Mouse (Mus musculus): ENCODE data around the gene Rnf223. TPM values are rescaled to one million over a fixed set of nuclear protein-coding genes. Genes with fewer than 3 reads are reported as not detected.
"Not testable (repeated sequence)": the region's sequence is repeated elsewhere in the genome, so short reads cannot be mapped to it uniquely, and the experiment has no call there.

Rnf223 gene
- polyA plus RNA-seq, 1 experiment: 0.85 TPM

DNA sequence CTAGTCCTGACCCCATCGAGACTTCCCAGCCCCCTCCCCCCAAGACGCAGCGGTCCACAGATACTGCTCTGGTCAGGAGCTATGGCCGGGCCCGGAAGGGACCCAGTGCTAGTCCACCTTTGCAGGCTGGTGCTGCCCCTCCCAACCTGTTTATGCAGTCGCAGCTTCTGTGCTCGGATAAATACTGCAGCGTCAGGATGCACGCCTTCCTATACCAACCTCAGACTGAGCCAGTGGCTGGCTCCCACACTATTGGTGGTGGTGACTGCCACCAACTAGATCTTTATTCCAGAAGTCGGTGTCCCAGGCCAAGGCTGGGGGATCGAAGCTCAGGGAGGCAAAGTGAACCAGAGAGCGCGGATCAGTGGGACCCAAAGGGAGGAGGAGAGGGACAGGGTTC, 4.8 kb downstream of the Rnf223 start:
- no peak overlapping the region for H3K4me3 ChIP-seq (replicated peaks; ENCODE audit: control insufficient read depth, low read depth, low read length)
- no peak overlapping the region for H3K27ac ChIP-seq (ENCODE audit: control insufficient read depth, insufficient read depth, low read depth, low read length, poor library complexity)
- no peaks in the 10 kb centered on the region; the same call in 1 of the 2 replicates for H3K4me1 ChIP-seq (ENCODE audit: control insufficient read depth, insufficient read depth, low read length)
- TF ChIP-seq POLR2A (IDR thresholded peaks at IDR 0.05; ENCODE audit: borderline replicate concordance, control insufficient read depth, low read depth, low read length) (no peak), CTCF (IDR thresholded peaks at IDR 0.05; ENCODE audit: control insufficient read depth, insufficient read depth, low read length) (no peak)
- 89% methylated on average over 13 of the region's 13 CpGs for WGBS

DNA sequence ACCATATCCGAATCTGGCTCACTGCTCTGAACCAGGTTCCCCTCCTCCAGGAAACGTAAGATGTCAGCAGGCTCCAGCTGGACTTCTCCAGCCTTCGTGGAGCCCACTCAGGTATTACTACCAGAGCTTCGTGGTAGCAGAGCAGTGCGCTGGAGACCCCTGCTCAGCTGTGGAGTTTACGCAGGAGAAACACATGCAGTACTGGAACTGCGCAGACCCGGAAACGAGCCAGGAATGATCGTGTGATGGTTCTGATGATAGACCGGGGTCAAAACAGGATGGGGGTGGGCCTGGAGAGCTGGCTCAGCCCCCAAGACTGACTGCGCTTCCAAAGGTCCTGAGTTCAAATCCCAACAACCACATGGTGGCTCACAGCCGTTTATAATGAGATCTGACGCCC, 5.5 kb downstream of the Rnf223 start:
- Histone ChIP-seq H3K4me1 (ENCODE audit: control insufficient read depth, insufficient read depth, low read length) (no peaks in the 10 kb centered on the region; the same call in 1 of the 2 replicates), H3K27ac (ENCODE audit: control insufficient read depth, insufficient read depth, low read depth, low read length, poor library complexity) (no peak overlapping the region), H3K4me3 (replicated peaks; ENCODE audit: control insufficient read depth, low read depth, low read length) (no peak overlapping the region)
- WGBS: 87% methylated on average over 14 of the region's 14 CpGs
- TF ChIP-seq POLR2A (IDR thresholded peaks at IDR 0.05; ENCODE audit: borderline replicate concordance, control insufficient read depth, low read depth, low read length) (no peak), CTCF (IDR thresholded peaks at IDR 0.05; ENCODE audit: control insufficient read depth, insufficient read depth, low read length) (no peak)

DNA sequence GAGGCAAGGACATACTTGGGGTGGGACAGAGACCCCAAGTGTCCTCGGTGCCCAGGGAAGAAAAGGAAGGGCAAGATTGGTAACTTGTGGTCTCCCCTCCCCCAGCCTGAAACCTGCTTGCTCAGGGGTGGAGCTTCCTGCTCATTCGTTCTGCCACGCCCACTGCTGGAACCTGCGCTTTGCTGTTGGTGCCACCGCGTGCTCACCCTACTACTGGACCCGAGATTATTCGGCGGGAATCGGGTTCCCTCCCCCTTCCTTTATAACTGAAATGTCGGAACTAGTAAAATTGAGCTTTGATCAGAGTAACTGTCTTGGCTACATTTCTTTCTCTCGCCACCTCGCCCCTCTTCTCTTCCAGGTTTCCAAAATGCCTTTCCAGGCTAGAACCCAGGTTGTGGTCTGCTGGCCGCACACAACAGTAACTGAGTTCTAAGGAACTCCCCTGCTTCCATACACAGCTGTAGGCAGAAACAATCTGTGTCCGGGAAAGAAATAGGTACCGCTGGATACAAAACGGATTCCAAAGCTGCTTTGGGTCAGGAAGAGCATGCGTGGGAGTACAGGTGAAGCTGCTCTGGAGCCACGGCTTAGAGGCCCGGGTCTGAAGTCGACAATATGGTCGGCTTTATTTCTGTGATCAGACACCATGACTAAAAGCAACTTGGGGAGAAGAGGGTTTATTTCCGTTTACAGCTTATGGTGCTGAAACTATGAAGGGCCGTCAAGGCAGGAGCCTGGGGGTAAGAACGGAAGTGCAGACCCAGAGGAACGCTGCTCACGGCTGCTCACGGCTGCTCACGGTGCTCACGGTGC, 6.2 kb downstream of the Rnf223 start:
- TF ChIP-seq CTCF (IDR thresholded peaks at IDR 0.05; ENCODE audit: control insufficient read depth, insufficient read depth, low read length) (no peak), POLR2A (IDR thresholded peaks at IDR 0.05; ENCODE audit: borderline replicate concordance, control insufficient read depth, low read depth, low read length) (no peak)
- no peak overlapping the region for H3K27ac ChIP-seq (ENCODE audit: control insufficient read depth, insufficient read depth, low read depth, low read length, poor library complexity)
- WGBS: 88% methylated on average over 30 of the region's 30 CpGs
- H3K4me3 ChIP-seq (replicated peaks; ENCODE audit: control insufficient read depth, low read depth, low read length): no peak overlapping the region
- no peaks in the 10 kb centered on the region; the same call in 1 of the 2 replicates for H3K4me1 ChIP-seq (ENCODE audit: control insufficient read depth, insufficient read depth, low read length)

DNA sequence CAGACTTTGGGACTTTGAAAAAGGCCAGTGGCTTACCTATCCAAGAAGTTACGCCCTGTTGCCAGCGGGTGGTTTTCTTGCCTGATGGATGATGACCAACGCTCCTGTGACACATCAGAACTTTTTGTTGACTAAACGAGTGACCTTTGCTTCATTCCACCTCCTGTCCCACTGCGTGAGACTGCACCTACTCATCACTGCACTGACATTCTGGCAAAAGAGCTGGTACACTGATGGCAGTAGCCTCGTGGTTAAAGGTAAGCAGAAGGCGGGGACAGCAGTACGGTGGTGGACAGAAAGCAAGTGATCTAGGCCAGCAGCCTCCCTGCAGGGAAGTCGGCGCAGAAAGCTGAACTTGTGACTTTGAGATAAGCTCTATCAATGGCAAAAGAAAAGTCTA, 20.6 kb downstream of the Rnf223 start:
- not testable (repeated sequence) for H3K4me1 ChIP-seq (ENCODE audit: control insufficient read depth, insufficient read depth, low read length); H3K27ac ChIP-seq (ENCODE audit: control insufficient read depth, insufficient read depth, low read depth, low read length, poor library complexity); H3K4me3 ChIP-seq (replicated peaks; ENCODE audit: control insufficient read depth, low read depth, low read length)
- 81% methylated on average over 10 of the region's 10 CpGs for WGBS

DNA sequence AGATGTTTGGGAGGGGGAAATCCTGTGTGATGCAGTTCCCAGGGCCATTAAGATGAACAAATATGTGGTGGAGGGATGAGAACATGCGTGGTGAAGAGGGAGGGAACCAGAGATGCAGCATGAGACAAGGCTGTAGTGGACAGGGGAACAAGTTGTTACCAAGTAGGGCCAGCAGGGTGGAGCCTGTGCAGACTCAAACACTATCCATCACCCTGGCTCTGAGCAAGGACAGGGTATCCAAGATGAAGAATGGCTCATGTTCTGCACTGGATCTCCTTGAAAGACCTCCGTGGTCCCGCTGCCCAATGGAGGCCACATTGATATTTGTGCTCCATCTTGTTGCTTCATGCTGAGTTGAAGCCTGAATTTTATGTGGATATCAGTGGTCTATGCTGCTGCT, 24.5 kb downstream of the Rnf223 start:
- TF ChIP-seq CTCF (IDR thresholded peaks at IDR 0.05; ENCODE audit: control insufficient read depth, insufficient read depth, low read length) (no peak), POLR2A (IDR thresholded peaks at IDR 0.05; ENCODE audit: borderline replicate concordance, control insufficient read depth, low read depth, low read length) (no peak)
- no peak overlapping the region for H3K27ac ChIP-seq (ENCODE audit: control insufficient read depth, insufficient read depth, low read depth, low read length, poor library complexity)
- no peaks in the 10 kb centered on the region for H3K4me1 ChIP-seq (ENCODE audit: control insufficient read depth, insufficient read depth, low read length)
- WGBS: 82% methylated on average over 3 of the region's 3 CpGs
- H3K4me3 ChIP-seq (replicated peaks; ENCODE audit: control insufficient read depth, low read depth, low read length): no peak overlapping the region

DNA sequence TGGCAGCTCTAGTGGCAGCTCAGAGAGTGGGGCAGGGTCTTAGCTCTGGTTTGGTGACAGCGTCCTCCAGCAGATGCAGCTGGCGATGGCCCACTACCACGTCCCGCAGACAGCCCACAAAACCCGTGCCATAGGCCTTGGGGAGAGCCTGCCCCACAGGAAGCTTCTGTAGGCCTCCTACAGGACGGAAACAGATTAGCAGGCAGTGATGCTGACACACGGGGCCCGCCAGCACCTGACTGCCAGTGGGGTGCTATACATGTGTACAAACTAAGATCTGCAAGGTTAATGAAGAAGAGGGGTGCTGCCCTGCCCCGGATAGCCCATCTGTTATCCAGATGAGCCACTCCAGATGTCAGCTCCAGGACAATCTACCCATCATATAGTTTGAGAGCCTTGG, 36.2 kb downstream of the Rnf223 start:
- Histone ChIP-seq H3K4me1 (ENCODE audit: control insufficient read depth, insufficient read depth, low read length) (no peaks in the 10 kb centered on the region), H3K4me3 (replicated peaks; ENCODE audit: control insufficient read depth, low read depth, low read length) (no peak overlapping the region), H3K27ac (ENCODE audit: control insufficient read depth, insufficient read depth, low read depth, low read length, poor library complexity) (no peak overlapping the region)
- peak; percentile 20; the same call in 1 of the 2 replicates for TF ChIP-seq CTCF (IDR thresholded peaks at IDR 0.05; ENCODE audit: control insufficient read depth, insufficient read depth, low read length)
- no peak for TF ChIP-seq POLR2A (IDR thresholded peaks at IDR 0.05; ENCODE audit: borderline replicate concordance, control insufficient read depth, low read depth, low read length)
- whole genome bisulfite sequencing: 49% methylated on average over 9 of the region's 9 CpGs

DNA sequence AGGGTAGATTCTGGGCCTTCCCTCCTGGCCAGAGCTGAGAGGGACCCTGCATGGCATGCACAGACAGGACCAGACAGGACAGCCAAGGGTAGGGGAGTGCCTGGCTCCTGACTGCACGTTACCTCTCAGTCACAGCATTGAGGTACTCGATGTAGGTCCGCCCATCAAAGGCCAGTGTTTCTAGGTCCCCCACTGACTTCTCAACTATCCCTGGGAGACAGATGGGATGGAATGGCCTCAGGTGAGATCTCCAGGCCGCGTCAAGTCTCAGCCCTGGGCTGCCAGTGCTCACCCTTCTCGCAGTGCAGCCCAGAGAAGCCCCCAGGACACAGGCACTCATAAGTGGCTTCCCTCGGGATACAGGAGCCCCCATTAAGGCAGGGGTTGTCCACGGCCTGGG, 38.3 kb downstream of the Rnf223 start:
- no peak overlapping the region for H3K4me3 ChIP-seq (replicated peaks; ENCODE audit: control insufficient read depth, low read depth, low read length)
- H3K27ac ChIP-seq (ENCODE audit: control insufficient read depth, insufficient read depth, low read depth, low read length, poor library complexity): no peak overlapping the region
- WGBS: 81% methylated on average over 8 of the region's 8 CpGs
- TF ChIP-seq POLR2A (IDR thresholded peaks at IDR 0.05; ENCODE audit: borderline replicate concordance, control insufficient read depth, low read depth, low read length) (no peak), CTCF (IDR thresholded peaks at IDR 0.05; ENCODE audit: control insufficient read depth, insufficient read depth, low read length) (no peak)
- H3K4me1 ChIP-seq (ENCODE audit: control insufficient read depth, insufficient read depth, low read length): no peaks in the 10 kb centered on the region

DNA sequence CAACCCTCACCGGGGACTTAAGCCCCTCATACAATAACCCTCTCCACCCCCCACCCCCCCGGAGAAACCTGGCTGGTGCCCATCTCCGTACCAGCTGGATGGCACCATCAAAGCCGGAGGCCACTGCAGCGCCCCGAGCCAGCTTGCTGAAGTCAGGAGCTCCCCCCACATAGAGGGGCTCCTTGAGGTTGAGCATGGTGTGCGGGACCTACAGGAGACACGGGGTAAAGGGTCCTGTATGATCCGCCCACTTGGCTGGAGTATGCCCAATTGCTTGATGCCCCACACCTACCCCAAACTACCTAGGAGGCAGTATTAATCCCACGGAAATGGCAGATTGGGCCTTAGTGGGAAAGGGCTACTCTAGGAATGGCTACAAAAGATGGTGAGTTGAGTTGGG, 38.8 kb downstream of the Rnf223 start:
- TF ChIP-seq CTCF (IDR thresholded peaks at IDR 0.05; ENCODE audit: control insufficient read depth, insufficient read depth, low read length) (no peak), POLR2A (IDR thresholded peaks at IDR 0.05; ENCODE audit: borderline replicate concordance, control insufficient read depth, low read depth, low read length) (no peak)
- H3K4me1 ChIP-seq (ENCODE audit: control insufficient read depth, insufficient read depth, low read length): no peaks in the 10 kb centered on the region
- no peak overlapping the region for H3K4me3 ChIP-seq (replicated peaks; ENCODE audit: control insufficient read depth, low read depth, low read length)
- no peak overlapping the region for H3K27ac ChIP-seq (ENCODE audit: control insufficient read depth, insufficient read depth, low read depth, low read length, poor library complexity)
- 87% methylated on average over 10 of the region's 10 CpGs for WGBS

DNA sequence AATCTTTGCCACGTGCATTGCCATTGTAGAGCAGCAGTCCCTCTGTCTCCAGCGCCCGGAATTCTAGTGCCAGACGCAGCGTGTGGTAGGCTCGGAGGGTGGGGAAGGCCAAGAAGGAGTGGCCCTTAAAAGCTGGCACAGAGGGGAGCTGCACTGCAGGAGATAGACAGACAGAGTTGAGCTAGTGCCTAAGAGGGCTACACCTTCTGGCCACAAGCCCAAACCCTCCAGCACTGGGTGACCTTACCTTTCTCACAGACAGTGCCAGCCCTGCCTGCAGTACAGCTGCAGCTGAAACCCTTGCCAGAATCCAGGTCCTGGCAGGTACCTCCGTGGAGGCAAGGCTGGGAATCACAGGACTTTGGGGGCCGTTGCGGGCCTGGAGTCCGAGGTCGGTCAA, 41.5 kb downstream of the Rnf223 start:
- Histone ChIP-seq H3K4me3 (replicated peaks; ENCODE audit: control insufficient read depth, low read depth, low read length) (no peak overlapping the region), H3K4me1 (ENCODE audit: control insufficient read depth, insufficient read depth, low read length) (no peaks in the 10 kb centered on the region), H3K27ac (ENCODE audit: control insufficient read depth, insufficient read depth, low read depth, low read length, poor library complexity) (no peak overlapping the region)
- WGBS: 90% methylated on average over 11 of the region's 11 CpGs
- TF ChIP-seq POLR2A (IDR thresholded peaks at IDR 0.05; ENCODE audit: borderline replicate concordance, control insufficient read depth, low read depth, low read length): no peak
- no peak for TF ChIP-seq CTCF (IDR thresholded peaks at IDR 0.05; ENCODE audit: control insufficient read depth, insufficient read depth, low read length)
